Mouse (Mus musculus): ENCODE data around the gene Iqcf5. TPM values are rescaled to one million over a fixed set of nuclear protein-coding genes. Genes with fewer than 3 reads are reported as not detected.

Gene Iqcf5
- polyA plus RNA-seq, 1 experiment: not detected

DNA sequence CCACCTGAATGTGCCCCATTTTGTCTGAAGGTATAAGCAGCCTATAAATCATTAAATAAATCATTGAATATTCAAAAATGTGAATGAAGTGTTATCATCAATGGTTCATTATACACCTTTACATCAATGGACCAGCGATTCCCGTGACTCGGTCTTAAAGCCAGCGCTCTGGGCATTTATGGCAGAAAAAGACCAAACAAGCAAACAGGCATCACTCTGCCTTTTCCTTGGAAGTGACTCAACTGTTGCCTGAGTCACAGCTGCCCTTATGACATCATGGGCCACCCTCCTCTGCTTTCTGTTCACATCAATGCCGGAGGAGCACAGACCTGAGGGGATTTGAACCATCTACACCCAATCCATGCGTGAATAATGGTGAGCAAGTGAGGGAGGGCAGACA, 14.7 kb upstream of the Iqcf5 start, which contains the start of gene Iqcf1:
Gene Iqcf1, plus strand, starts transcription at position 301 of the 400 bp plus-strand sequence.
- Histone ChIP-seq H3ac (ENCODE audit: control insufficient read depth, insufficient read length, low read depth) (no peak within 1 kb of the TSS), H3K79me2 (ENCODE audit: control insufficient read depth, insufficient read depth) (no peaks in the 10 kb centered on the region), H3K27me3 (ENCODE audit: control insufficient read depth, insufficient read depth, insufficient read length) (no peaks in the 10 kb centered on the region), H3K79me3 (ENCODE audit: low read depth) (no peaks in the 10 kb centered on the region), H3K36me3 (ENCODE audit: control insufficient read depth, insufficient read depth) (no peaks in the 10 kb centered on the region), H3K4me3 (ENCODE audit: insufficient read depth, poor library complexity, severe bottlenecking) (no peak within 1 kb of the TSS)
- TF ChIP-seq CTCF (IDR thresholded peaks at IDR 0.05; ENCODE audit: control insufficient read depth, insufficient read depth, insufficient read length) (no peak), MYOD1 (IDR thresholded peaks at IDR 0.05; ENCODE audit: control insufficient read depth, insufficient read length, low read depth) (no peak), MYOG (IDR thresholded peaks at IDR 0.05; ENCODE audit: control insufficient read depth, extremely low read depth, insufficient read length) (no peak), FOSL1 (IDR thresholded peaks at IDR 0.05; ENCODE audit: insufficient read depth, low read length, poor library complexity, severe bottlenecking) (no peak), USF1 (IDR thresholded peaks at IDR 0.05; ENCODE audit: low read depth) (no peak), MAX (IDR thresholded peaks at IDR 0.05) (no peak), CEBPB (IDR thresholded peaks at IDR 0.05; ENCODE audit: low read depth) (no peak)

DNA sequence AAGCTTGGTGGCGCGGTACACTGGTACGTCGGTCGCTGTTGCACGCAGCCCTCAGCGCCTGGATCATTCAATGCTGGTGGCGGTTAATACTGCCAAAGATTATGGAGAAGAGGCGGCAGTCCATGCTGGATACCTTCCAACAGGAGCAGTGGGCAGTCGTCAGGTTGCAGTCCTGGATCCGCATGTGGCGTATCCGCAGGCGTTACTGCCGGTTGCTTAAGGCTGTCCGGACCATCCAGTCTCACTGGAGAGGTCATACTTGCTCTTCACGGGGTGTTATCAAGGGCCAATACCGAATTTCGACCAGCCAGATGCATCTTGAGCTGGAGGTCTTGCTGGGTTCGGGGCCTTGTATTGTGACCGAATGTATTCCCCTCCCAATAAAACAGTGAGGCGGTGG, 12.5 kb upstream of the Iqcf5 start:
- no peak overlapping the region for H3ac ChIP-seq (ENCODE audit: control insufficient read depth, insufficient read length, low read depth)
- H3K79me2 ChIP-seq (ENCODE audit: control insufficient read depth, insufficient read depth): no peaks in the 10 kb centered on the region
- TF ChIP-seq MYOD1 (IDR thresholded peaks at IDR 0.05; ENCODE audit: control insufficient read depth, insufficient read length, low read depth) (no peak), MAX (IDR thresholded peaks at IDR 0.05) (no peak), FOSL1 (IDR thresholded peaks at IDR 0.05; ENCODE audit: insufficient read depth, low read length, poor library complexity, severe bottlenecking) (no peak), USF1 (IDR thresholded peaks at IDR 0.05; ENCODE audit: low read depth) (no peak), CEBPB (IDR thresholded peaks at IDR 0.05; ENCODE audit: low read depth) (no peak), CTCF (IDR thresholded peaks at IDR 0.05; ENCODE audit: control insufficient read depth, insufficient read depth, insufficient read length) (no peak), MYOG (IDR thresholded peaks at IDR 0.05; ENCODE audit: control insufficient read depth, extremely low read depth, insufficient read length) (no peak)
- H3K36me3 ChIP-seq (ENCODE audit: control insufficient read depth, insufficient read depth): no peaks in the 10 kb centered on the region
- H3K79me3 ChIP-seq (ENCODE audit: low read depth): no peaks in the 10 kb centered on the region
- no peak overlapping the region for H3K4me3 ChIP-seq (ENCODE audit: insufficient read depth, poor library complexity, severe bottlenecking)
- H3K27me3 ChIP-seq (ENCODE audit: control insufficient read depth, insufficient read depth, insufficient read length): no peaks in the 10 kb centered on the region

DNA sequence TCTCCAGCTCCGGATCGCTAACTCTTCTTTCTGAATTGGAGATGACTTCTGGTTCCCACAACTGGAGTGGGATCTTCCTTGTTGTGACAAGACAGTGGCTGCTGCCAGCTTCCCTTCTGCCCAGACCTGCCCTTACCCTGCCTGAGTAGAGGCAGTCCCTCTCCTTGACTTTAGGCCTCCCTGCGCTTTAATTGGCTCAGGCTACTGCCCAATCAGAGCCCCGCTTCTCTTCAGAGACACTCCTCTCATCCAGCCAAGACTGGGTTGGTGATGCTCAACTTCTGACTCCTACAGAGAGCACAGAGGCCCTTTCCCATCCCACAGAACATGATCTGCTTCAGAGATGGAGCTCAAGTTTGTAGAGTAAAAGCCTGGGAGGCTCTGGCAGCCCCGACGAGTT, 10.1 kb upstream of the Iqcf5 start:
- H3K27me3 ChIP-seq (ENCODE audit: control insufficient read depth, insufficient read depth, insufficient read length): peaks cover 4% of the 10 kb centered on the region
- TF ChIP-seq FOSL1 (IDR thresholded peaks at IDR 0.05; ENCODE audit: insufficient read depth, low read length, poor library complexity, severe bottlenecking) (no peak), MYOG (IDR thresholded peaks at IDR 0.05; ENCODE audit: control insufficient read depth, extremely low read depth, insufficient read length) (no peak), CEBPB (IDR thresholded peaks at IDR 0.05; ENCODE audit: low read depth) (no peak), MYOD1 (IDR thresholded peaks at IDR 0.05; ENCODE audit: control insufficient read depth, insufficient read length, low read depth) (no peak), USF1 (IDR thresholded peaks at IDR 0.05; ENCODE audit: low read depth) (no peak), MAX (IDR thresholded peaks at IDR 0.05) (no peak)
- H3K36me3 ChIP-seq (ENCODE audit: control insufficient read depth, insufficient read depth): no peaks in the 10 kb centered on the region
- H3K79me2 ChIP-seq (ENCODE audit: control insufficient read depth, insufficient read depth): no peaks in the 10 kb centered on the region
- H3K4me3 ChIP-seq (ENCODE audit: insufficient read depth, poor library complexity, severe bottlenecking): no peak overlapping the region
- H3K79me3 ChIP-seq (ENCODE audit: low read depth): no peaks in the 10 kb centered on the region
- H3ac ChIP-seq (ENCODE audit: control insufficient read depth, insufficient read length, low read depth): no peak overlapping the region

DNA sequence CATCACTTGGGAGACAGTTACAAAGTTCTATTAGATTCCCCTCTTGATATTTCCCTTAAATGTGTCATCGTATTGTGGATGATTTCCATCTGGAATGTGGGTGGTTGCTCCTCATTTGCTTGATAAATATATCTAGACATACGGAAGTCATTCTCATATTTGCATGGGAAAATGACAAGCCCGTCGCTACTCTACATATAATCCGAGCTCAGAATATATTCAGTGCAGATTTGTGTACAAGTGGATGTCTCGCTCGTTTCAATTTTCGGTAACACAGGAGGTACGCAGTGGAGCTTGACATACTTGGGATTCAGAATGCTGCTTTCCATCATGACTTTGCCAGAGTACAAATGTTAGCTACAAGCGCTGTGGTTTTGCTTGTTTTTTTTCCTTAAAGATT, 5.0 kb upstream of the Iqcf5 start:
- Histone ChIP-seq H3K79me3 (ENCODE audit: low read depth) (no peaks in the 10 kb centered on the region), H3K27me3 (ENCODE audit: control insufficient read depth, insufficient read depth, insufficient read length) (peaks cover 12% of the 10 kb centered on the region), H3K36me3 (ENCODE audit: control insufficient read depth, insufficient read depth) (no peaks in the 10 kb centered on the region), H3K79me2 (ENCODE audit: control insufficient read depth, insufficient read depth) (no peaks in the 10 kb centered on the region), H3K4me3 (ENCODE audit: insufficient read depth, poor library complexity, severe bottlenecking) (no peak overlapping the region), H3ac (ENCODE audit: control insufficient read depth, insufficient read length, low read depth) (no peak overlapping the region)
- TF ChIP-seq FOSL1 (IDR thresholded peaks at IDR 0.05; ENCODE audit: insufficient read depth, low read length, poor library complexity, severe bottlenecking): no peak
- TF ChIP-seq MAX (IDR thresholded peaks at IDR 0.05): no peak
- no peak for TF ChIP-seq CTCF (IDR thresholded peaks at IDR 0.05; ENCODE audit: control insufficient read depth, insufficient read depth, insufficient read length)
- TF ChIP-seq USF1 (IDR thresholded peaks at IDR 0.05; ENCODE audit: low read depth): no peak
- TF ChIP-seq CEBPB (IDR thresholded peaks at IDR 0.05; ENCODE audit: low read depth): no peak
- no peak for TF ChIP-seq MYOG (IDR thresholded peaks at IDR 0.05; ENCODE audit: control insufficient read depth, extremely low read depth, insufficient read length)
- TF ChIP-seq MYOD1 (IDR thresholded peaks at IDR 0.05; ENCODE audit: control insufficient read depth, insufficient read length, low read depth): no peak

DNA sequence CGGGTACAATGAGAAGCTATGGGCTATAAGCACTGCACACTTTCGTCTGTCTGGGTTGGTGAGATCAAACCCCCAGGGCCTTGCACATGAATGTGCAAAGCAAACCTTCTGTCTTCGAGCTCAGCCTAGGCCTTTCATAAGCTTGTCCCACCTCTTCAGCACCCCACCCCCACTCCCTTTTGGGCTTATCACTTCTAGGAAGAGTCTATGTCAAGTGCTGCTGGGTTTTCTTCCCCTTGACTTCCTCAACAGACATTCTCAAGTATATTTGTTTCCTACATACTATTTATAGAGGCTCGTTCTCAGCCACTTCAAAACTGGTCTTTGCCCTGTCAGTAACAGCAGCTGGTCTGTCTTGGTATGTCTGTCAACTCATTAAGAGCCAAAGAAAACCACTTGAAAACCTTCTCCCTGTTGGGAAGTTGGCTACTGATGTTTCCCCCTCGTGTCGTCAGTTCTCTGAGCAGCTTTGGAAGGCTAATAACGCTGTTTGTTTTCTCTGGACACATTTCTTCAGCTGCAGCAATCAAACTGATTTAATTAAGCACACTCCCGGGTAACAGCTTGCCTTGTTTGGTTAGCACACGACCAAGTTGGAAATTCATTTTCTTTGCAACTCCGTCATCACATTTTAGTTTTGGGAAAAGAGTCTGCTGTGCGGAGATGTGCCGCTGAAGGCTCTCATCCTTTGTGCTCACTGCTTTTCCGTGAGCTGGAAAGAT, 1.5 kb upstream of the Iqcf5 start:
- H3K79me3 ChIP-seq (ENCODE audit: low read depth): no peaks in the 10 kb centered on the region
- no peak for TF ChIP-seq MAX (IDR thresholded peaks at IDR 0.05)
- no peaks in the 10 kb centered on the region for H3K79me2 ChIP-seq (ENCODE audit: control insufficient read depth, insufficient read depth)
- H3K4me3 ChIP-seq (ENCODE audit: insufficient read depth, poor library complexity, severe bottlenecking): no peak overlapping the region
- H3K27me3 ChIP-seq (ENCODE audit: control insufficient read depth, insufficient read depth, insufficient read length): peaks cover 32% of the 10 kb centered on the region
- no peak overlapping the region for H3ac ChIP-seq (ENCODE audit: control insufficient read depth, insufficient read length, low read depth)
- H3K36me3 ChIP-seq (ENCODE audit: control insufficient read depth, insufficient read depth): no peaks in the 10 kb centered on the region

DNA sequence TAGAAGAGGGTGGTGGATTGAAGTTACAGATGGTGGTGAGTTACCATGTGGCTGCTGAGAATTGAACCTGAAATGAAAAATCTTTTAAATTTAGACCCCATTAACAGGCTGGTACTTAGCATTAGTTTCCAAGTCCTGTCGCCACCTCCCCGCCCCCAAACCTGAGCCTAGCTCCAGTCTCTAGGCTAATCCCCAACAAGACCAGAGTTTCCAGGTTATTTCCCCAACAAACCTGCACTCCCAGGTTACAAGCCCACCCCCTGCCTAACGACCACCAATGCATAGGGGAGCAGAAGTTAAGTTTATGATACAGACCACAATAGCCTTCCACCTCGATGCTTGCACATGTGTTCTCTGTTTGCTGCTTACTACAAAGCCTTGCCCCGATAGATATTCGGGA, 807 bp upstream of the Iqcf5 start:
- Histone ChIP-seq H3K27me3 (ENCODE audit: control insufficient read depth, insufficient read depth, insufficient read length) (peaks cover 30% of the 10 kb centered on the region), H3K36me3 (ENCODE audit: control insufficient read depth, insufficient read depth) (no peaks in the 10 kb centered on the region), H3K79me2 (ENCODE audit: control insufficient read depth, insufficient read depth) (no peaks in the 10 kb centered on the region), H3K4me3 (ENCODE audit: insufficient read depth, poor library complexity, severe bottlenecking) (no peak overlapping the region), H3ac (ENCODE audit: control insufficient read depth, insufficient read length, low read depth) (no peak overlapping the region), H3K79me3 (ENCODE audit: low read depth) (no peaks in the 10 kb centered on the region)
- TF ChIP-seq CTCF (IDR thresholded peaks at IDR 0.05; ENCODE audit: control insufficient read depth, insufficient read depth, insufficient read length) (no peak), MYOD1 (IDR thresholded peaks at IDR 0.05; ENCODE audit: control insufficient read depth, insufficient read length, low read depth) (no peak), MAX (IDR thresholded peaks at IDR 0.05) (no peak)

Measured in C2C12 (cell line).